Comparison of ENCODE assay signal across 1 mouse cellular context in the genomic region with DNA sequence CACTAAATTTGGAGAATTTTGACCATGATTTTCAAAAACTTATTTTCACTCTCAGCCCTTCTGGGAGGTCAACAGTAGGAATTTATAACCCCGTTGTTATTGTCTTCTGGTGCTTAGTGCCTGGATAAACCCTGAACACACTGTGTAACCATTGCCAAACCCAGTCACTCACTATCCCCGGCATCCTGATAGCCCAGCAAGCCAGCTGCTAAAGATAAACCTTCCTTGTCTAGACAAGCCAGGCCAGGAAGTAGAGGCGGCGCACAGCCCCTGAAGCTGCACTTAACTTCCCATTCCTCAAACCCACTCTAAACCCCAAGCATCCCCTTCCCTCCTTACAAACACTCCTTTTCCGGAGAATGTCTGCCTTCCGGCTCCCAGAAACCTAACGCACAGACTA.
TF ChIP-seq lines count a peak whose summit lies in the region.

No protein-coding gene starts in this region.

TF ChIP-seq in MEL, 35 proteins besides CTCF, POLR2A, EP300 and RAD21 (continued from another document):
- TF ChIP-seq POLR2AphosphoS2 (IDR thresholded peaks at IDR 0.05; ENCODE audit: low read length) (no peak), RCOR1 (IDR thresholded peaks at IDR 0.05; ENCODE audit: low read depth, low read length) (no peak; the same call in 1 of the 2 replicates), TCF12 (IDR thresholded peaks at IDR 0.05; ENCODE audit: low read depth, low read length) (peak; percentile 75; the same call in 1 of the 2 replicates), E2F4 (IDR thresholded peaks at IDR 0.05; ENCODE audit: borderline replicate concordance, low read depth, low read length) (no peak), MAFK (IDR thresholded peaks at IDR 0.05; ENCODE audit: borderline replicate concordance, low read depth, low read length) (no peak), GATA1 (IDR thresholded peaks at IDR 0.05; ENCODE audit: low read depth, low read length) (peak; percentile 61)
